Mouse (Mus musculus) gastrocnemius, postnatal 4 days (tissue): ENCODE results near the gene Gcn1l1. TPM values are rescaled to one million over a fixed set of nuclear protein-coding genes. Genes with fewer than 3 reads are reported as not detected.
A peak's percentile ranks its signal among the peaks of the same experiment; 100 is the strongest.
"Not testable (repeated sequence)": the region's sequence is repeated elsewhere in the genome, so short reads cannot be mapped to it uniquely, and the experiment has no call there.

Experiments used
- DNase-seq, 2 experiments: peaks; one replicate each; pipeline ENCODE4 v3.0.0; 2021 to 2022; ENCODE audit warnings: low spot score in 2 of 2, mixed read lengths in 2 of 2
- total RNA-seq, 2 experiments: library from RNA; stranded (reverse); gene quantifications; 2 replicates each; pipeline ENCODE4 v1.2.3; 2021

Gcn1l1 gene
- total RNA-seq, 2 experiments from 2014 or later, result 48.8 to 50.7 TPM

DNA sequence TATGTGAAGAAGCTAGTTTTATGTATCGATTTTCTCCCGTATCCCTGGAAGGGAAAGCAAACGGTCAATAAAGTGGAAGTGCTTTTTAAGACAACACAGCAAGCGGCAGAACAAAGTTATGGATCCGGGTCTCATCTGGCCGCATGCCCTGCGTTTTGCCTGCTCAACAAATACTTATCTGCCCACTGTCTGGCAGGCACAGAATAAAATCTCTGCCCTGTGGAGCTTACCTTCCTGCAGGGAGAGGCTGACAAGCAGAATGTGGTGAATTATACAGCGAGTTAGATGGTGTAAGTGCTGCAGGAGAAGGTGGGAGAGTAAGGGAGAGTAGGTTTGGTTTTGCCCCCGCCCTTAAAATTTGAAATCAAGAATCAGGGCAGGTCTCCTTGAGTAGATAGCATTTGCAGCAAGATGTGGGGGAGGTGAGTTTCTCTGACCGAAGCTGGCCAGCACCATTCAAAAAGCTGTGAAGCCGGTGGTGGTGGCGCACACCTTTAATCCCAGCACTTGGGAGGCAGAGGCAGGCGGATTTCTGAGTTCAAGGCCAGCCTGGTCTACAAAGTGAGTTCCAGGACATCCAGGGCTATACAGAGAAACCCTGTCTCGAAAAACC is 6.8 kb upstream of the Gcn1l1 start:
- DNase-seq, result no peak

DNA sequence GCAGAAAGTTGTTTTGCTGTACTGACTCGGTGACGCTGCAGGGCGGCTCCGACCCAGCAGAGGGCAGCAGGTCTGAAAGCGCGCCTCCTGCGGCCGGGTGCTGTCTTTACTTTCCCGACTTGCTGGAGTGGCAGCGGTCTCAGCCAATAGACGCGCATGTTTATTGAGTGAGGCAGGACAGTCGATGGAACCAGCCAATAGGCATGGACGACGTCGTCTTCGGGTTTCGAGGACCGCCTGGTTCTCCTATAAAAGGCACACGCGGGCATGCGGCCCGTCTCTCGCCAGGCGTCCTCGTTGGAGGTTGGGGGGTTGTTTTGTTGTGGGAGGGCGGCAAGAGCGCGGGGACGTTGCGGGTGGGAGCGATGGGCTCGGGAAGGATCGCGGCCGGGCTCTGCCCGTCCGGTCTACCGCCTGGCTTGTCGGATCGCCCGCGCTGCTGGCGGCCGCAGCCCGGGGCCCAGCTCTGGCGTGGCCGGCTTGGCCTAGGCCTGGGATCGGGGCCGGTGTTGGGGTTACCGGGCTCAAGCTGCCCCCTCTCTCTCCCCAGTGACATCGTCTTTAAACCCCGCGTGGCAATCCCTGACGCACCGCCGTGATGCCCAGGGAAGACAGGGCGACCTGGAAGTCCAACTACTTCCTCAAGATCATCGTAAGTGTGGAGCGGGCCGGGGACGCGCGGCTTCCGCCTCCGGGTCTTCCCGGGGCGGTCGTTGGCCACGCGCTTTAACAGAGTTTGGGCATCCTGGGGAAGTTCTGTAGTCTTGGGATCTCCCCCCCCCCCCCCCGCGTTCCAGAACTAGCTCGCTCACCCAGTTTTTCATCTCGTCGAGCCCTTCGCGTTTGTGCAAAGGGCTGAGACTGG is 5.6 kb upstream of the Gcn1l1 start, which contains the start of gene Rplp0:
Rplp0 (plus strand) TSS at position 231 of the 865 bp plus-strand sequence.
- peak; percentile 97 to 99 for DNase-seq

DNA sequence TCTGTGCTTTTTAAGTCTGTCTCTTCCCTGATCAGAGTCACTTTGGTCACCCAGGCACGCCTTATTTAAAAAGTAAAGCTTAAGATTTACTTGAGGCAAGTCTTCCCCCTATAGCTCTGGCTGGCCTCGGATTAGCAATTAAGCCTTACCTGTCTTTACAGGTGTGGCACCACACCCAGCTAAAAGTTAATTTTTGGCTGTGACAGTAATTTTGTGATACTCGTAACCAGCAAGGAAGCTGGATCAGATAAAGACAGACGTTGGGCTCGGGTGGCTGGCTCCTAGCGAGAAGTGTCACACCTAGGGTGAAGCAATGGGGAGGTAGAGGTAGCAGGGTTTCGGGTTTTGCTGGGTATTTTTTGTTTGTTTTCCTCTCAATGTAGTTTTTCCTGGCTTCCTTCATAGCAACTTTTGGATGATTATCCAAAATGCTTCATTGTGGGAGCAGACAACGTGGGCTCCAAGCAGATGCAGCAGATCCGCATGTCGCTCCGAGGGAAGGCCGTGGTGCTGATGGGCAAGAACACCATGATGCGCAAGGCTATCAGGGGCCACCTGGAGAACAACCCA is 4.6 kb upstream of the Gcn1l1 start:
- no peak for DNase-seq

DNA sequence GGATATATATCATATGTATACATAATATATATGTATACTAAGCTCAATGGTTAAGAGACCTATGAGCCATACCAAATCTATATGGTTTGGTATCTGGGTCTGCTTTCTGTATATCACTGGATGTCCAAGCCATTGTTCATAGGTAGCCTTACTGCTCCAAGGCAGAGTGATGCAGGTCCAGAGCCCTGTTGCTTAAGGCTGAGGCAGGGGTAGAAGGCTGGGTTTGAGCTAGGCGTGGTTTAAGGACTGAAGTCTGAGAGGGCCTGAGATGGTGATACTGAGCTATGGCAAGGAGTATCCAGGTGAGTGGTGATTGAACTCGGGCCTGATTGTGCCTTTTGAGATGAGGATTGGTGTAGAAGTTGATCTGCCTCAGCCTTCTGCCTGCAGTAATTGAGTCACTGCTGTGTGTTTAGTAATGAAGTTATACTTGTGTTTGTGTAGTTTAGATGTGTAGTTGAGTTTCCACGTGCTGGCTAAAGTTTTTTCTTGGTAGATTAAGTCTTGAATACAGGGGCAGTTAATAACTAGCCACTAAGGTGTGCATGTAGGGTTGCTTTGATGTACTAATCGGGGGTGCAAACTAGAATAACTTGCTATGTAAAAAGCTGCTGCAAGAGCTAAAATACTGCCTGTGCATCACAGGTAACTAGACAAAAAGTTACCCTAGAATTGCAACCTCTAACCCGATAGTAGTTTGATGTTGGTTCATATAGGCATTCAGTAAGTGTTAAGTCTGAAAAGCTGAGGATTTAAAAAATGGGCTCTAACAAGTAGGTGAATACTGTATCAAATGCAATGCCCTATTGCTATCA is 1.1 kb upstream of the Gcn1l1 start:
- DNase-seq, result no peak

DNA sequence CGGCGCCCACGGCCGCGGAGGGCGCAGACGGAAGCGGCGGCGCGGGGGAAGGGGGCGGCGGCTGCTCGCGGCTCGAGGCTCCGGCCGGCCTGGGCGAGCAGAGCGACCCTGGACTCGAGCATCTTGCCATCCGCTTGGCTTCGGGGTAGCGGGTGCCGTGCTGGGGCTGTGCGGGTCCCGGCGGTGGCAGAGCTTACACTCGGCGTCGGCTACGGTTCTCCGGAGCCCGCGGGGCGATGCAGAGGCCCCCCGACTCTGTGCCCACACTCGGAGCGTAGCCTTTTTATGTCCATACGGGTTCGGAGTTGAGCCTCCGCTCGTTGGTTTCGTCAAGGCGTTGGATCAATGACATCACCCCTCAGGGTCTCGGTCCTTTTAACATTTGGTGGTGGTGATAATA is 349 bp downstream of the Gcn1l1 start:
- DNase-seq, result no peak

DNA sequence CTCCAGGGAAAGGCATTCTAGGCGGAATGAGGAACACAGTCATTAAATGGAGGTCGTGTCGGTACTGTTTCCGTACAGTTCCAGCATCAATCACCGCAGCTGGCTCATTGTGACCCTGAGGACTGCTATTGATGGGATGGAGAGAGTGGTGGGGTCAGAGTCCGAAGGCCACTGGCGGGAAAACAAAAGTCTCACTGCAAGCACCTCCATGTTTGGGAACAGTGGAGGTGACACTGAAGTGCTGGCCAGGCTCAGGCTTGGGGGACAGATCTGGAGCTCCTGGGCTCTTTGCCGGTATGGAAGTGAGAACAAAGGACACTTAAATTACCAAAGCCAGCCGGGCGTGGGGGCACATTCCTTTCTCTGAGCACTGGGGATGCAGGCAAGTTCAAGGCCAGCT is 3.6 kb downstream of the Gcn1l1 start:
- no peak for DNase-seq

DNA sequence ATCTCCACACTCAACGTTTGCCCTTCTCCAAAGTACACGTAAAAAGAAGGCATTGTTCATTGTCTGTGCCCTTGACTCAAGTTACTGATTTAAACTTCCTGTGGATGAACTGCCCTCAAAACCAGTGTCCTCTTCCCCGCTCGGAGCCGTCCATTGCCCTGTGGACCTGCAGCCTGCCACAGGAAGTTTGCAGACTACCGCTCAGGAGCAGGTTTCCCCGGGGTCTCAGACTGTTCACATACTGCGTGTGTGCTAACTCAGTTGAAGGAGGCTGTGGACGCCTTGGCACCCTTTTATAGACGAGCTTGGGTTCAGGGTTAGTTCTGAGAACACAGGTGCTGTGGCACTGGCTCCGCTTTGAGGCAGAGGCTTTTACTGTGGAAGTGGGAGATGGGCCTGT is 4.3 kb downstream of the Gcn1l1 start:
- no peak for DNase-seq

DNA sequence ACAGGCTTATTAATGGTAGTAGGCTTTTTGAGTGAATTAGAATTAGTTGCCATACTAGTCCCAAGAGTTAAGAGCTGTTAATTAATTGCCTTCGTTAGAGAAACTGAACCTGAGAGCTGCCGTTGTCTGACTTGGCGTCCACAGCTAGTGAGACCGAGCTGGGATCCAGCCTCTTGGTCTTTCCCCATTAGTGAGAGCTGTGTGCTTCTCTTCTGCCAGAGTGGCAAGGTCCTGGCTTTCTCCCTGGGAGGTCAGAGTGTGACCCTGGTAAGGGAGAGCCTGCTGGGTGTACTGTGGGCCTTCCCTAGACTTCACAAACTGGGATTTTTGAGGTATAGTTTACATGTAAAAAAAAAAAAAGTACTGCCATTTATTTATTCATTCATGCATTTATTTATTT is 4.7 kb downstream of the Gcn1l1 start:
- no peak for DNase-seq

DNA sequence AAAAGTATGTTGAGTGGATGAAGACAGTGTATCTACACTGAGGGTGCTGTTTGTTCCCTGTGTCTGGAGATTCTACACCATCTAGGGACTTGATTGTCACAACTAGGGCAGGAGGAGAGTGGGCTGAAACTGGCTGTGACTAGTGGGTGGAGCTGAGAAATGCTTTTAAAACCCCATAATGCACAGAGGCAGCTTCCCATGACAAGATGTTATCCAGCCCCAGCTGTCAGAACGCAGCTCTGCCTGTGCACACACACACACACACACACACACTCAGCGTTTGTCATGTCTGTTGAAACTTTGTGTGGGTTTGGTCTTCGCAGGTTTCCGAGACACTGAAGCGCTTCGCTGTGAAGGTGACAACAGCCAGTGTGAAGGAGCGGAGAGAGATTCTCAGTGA is 6.0 kb downstream of the Gcn1l1 start:
- DNase-seq, result no peak

DNA sequence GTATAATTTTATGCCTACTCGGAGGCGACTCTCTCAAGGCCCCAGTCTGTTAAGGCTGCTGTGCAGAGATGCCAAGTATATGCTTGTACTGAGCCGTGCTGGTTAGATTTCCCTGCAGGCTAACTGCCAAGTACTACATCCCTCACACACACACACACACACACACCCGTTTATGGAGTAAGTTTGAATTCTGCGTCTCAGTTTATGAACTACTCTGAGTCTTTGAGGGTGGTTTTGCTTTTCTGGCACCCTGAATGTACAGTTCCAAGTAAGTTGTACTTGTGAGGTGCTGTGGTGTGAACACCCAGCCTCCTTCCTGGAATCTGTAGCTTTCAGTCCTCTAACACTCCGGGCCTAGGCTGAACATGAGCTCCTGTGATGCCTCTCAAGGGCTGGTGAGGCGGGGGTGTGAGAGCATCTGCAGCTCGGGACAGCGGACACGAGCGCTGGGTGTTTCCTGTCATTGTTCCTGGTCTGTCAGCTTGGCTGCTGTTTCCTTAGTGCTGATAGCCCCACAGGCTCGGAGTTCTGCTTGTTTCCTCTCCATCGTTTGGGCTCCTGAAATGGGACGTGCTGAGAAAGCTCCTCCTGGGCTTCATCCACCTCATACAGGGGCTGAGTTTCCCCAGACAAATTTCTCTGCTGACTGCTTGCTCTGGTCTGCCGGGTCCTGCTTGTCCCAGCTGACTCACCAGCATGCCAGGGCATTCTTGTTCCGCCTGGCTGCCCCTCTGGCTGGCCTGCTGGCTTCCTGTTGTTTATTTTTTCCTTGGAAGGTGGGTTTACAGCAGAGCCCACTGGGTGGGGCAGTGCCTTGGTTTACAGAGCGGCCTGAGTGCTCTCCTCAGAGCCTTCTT is 7.9 kb downstream of the Gcn1l1 start:
- DNase-seq, result no peak

DNA sequence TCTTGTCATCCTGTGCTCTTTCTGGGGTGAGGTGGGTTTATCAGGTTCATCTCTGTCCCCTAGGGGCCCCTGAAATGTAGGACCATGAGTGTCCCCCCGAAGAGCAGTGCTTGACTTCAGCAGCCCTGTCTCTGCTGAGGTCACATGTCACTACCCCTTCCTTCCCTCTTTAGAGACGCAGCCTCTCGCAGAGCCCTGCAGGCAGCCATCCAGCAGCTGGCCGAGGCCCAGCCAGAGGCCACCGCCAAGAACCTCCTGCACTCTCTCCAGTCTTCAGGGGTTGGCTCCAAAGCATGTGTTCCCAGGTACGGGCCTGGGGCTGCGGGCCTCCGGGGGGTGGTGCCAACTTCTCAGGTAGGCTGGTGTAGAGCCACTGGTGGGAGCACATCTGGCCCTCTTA is 9.9 kb downstream of the Gcn1l1 start:
- peak; percentile 40 to 41 for DNase-seq

DNA sequence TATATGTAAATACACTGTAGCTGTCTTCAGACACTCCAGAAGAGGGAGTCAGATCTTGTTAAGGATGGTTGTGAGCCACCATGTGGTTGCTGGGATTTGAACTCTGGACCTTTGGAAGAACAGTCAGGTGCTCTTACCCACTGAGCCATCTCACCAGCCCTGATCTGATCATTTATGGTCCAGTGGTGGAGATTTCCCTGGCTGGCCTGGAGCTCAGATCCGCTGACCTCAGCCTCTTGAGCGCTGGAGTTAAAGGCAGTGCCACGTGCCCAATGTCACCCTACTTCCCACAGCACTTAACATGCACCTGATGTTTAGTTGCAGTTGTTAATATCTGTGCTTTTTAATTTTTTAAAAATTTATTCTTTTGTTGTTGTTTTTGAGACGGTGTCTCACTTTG is 12.6 kb downstream of the Gcn1l1 start:
- DNase-seq, result not testable (repeated sequence)

DNA sequence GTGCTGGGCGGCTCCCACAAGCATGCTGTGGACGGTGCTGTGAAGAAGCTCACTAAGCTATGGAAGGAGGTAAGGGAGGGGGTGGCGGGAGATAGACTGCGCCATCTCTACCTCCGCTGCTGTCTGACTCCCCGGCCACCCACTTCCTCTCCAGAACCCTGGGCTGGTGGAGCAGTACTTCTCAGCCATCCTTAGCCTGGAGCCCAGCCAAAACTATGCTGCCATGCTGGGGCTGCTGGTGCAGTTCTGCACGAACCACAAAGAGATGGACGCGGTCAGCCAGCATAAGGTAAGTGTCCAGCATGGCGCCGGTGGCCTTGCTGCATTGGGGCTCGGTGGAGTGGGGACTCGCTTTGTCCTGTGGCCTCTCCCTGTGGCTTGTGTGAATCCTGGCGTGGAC is 13.9 kb downstream of the Gcn1l1 start:
- no peak for DNase-seq

DNA sequence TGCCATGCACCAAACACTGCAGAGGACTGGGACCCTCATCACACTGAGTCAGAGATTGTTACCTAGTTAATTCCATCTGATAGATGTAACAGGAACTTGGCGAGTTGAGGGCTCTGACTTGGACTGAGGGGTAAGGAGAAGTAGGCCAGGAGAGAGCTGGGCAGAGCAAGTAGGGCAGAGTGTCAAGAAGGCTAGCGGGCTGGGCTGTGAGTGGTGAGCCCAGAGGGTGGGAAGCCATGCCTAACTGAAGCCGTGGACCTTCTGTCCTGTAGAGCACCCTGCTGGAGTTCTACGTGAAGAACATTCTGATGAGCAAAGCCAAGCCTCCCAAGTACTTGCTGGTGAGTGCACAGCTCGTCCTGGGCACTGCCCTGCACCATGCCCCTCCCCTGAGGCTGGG is 14.3 kb downstream of the Gcn1l1 start:
- no peak for DNase-seq

DNA sequence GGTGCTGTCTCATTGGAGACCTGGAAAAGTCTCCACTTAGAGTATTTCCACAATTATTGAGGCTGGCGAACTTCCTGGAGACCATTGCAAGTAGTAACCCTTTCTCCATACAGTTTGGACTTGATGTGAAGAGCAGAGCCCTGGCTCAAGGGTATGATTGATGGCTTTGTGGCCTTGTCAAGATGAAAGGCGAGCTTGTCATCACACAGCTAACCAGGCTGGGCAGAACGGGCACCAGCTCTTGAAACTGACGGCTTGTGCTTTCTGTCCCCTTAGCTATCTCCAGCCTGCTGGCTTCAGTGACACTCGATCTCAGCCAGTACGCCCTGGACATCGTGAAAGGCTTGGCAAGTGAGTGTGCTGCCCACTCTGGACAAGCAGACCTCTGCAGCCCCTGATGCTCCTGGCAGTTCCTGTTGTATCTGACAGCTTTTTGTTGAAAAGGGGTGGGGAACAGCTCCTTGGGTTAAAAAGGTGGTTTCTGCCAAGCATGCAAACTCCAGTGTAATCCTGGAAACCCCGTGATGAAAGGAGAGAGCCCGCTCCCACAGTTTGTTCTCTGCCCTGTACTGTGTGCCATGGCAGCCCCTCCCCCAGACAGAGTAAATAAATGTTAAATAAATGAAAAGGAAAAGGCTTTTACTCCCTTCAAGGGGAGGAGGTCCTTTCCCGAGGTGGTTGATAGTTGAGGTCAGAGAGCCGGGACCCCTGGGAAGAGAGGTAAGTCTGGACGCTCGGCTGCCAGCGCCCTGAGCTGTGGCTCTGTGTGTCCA is 15.4 kb downstream of the Gcn1l1 start:
- DNase-seq, result no peak

DNA sequence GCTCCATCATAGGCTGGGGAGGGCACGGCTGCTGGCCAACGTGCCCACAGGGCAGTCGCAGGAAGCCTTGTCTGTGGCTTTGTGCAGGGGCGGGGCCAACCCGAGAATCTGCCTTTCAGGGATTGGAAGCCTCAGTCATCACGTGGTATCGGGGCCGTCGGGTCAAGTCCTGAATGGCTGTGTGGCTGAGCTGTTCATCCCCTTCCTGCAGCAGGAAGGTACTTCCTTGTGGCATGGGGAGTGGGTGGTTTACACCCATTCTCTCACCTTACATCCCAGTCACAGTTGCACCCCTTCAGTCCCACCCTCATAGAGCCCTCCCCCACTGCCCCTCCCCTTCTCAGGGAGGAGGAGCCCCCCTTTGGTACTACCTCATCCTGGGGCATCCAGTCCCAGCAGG is 16.6 kb downstream of the Gcn1l1 start:
- no peak for DNase-seq

DNA sequence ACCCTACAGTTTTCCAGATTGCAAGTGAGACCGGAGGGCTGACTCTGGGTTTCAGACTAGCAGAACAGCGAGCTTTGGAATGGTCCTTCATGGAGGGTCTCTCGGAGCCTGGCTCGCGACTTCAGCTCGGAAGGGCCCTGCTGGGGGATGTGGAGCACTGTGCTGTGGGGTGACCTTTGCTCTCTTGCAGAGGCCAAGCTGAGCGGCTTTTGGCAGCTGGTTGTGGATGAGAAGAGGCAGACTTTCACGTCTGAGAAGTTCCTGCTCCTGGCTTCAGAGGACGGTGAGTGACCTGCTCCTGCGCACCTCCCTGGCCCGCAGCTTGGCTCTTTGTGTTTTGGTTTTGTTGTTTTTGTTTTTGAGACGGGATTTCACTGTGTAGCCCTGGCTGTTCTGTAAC is 20.6 kb downstream of the Gcn1l1 start:
- no peak for DNase-seq

DNA sequence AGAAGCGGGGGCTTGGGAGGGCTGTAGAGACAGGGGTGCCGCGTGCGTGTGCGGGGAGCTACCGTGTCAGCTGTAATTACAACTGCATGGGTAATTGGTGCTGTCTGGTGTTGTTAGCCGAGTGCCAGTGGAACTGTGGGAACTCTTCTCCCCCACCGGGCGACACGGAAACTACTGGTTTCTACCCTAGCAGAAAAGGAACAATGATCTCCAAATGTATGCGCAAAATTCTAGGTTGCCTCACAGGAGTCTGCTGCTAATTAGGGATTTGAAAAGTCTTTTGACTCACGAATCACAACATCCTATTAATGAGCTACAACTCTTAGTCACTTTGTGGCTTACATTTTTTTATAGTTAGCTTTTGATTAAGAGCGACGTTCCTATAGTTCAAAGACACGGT is 21.1 kb downstream of the Gcn1l1 start:
- DNase-seq, result no peak

DNA sequence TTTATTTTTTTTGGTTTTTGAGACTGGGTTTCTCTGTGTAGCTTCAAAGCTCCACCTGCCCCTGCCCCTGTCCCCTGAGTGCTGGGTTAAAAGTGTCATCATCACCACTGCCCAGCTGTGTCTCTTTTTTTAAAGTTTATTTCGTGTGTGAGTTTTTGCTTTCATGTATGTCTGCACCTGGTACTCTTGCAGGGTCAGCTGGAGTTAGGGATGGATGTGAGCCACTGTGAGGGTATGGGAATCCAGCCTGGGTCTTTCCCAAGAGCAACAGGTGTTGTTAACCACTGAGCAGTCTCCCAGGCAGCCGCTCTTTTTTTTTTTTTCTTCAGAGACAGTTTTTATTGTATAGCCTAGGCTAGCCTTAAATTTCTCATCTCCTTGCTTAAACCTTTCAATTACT is 21.7 kb downstream of the Gcn1l1 start:
- DNase-seq, result no peak

DNA sequence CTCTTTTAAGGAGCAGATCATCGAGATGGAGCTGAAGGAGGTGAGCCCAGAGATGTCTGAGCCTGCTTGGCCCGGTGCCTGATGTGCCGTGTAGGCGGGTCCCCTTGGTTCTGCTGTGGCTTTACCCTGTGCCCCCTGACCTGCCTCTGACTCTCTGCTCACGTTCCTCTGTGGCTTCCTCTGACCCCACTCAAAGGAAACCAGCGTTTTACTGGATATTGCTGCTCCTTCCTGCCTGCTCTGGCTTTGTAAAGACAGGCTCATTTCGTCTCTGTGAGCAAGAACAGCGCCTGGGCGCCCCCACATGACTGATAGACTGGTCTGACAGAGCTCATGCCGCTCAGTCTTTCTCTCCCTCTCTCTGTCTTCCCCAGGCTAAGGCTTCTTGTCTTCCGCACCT is 26.0 kb downstream of the Gcn1l1 start:
- no peak for DNase-seq
